Mouse (Mus musculus) midbrain, embryonic 11.5 days (tissue): ENCODE data around the gene Rpap1. TPM values are rescaled to one million over a fixed set of nuclear protein-coding genes. Genes with fewer than 3 reads are reported as not detected.

Experiments
- ATAC-seq: fragments of 200-750 bp; cut with Nextera tagmentation; 2 replicates; pipeline ENCODE4 v1.8.0; 2017; ENCODE audit warnings: moderate TSS enrichment, moderate library complexity; ENCODE audit not compliant: low FRiP score
- DNase-seq: peaks from one replicate; pipeline ENCODE4 v3.0.0; 2015; ENCODE audit warnings: low spot score; ENCODE audit errors: missing footprints
- H3K27ac ChIP-seq: fragments of 300-500 bp; sonication (generic); 2 replicates; pipeline ENCODE4 v1.5.1; 2014; ENCODE audit warnings: low read depth, low read length
- H3K27me3 ChIP-seq: fragments of 300-500 bp; sonication (generic); 2 replicates; pipeline ENCODE4 v1.6.1; 2014; ENCODE audit warnings: mild to moderate bottlenecking, low read length, moderate library complexity, mixed read lengths; ENCODE audit not compliant: control insufficient read depth, insufficient read depth
- H3K36me3 ChIP-seq: fragments of 300-500 bp; sonication (generic); 2 replicates; pipeline ENCODE4 v1.6.1; 2014; ENCODE audit warnings: mild to moderate bottlenecking, low read length, moderate library complexity, mixed read lengths; ENCODE audit not compliant: control insufficient read depth, insufficient read depth
- H3K4me1 ChIP-seq: fragments of 300-500 bp; sonication (generic); 2 replicates; pipeline ENCODE4 v1.6.1; 2014; ENCODE audit warnings: low read length; ENCODE audit not compliant: control insufficient read depth, insufficient read depth
- H3K4me2 ChIP-seq: fragments of 300-500 bp; sonication (generic); 2 replicates; pipeline ENCODE4 v1.6.1; 2014; ENCODE audit warnings: mild to moderate bottlenecking, moderate library complexity
- H3K4me3 ChIP-seq: fragments of 300-500 bp; sonication (generic); 2 replicates; pipeline ENCODE4 v1.5.1; 2014; ENCODE audit warnings: low read depth, low read length
- H3K9ac ChIP-seq: fragments of 300-500 bp; sonication (generic); 2 replicates; pipeline ENCODE4 v1.6.1; 2014; ENCODE audit warnings: low read length
- H3K9me3 ChIP-seq: fragments of 300-500 bp; sonication (generic); 2 replicates; pipeline ENCODE4 v1.6.1; 2016; ENCODE audit warnings: low read length; ENCODE audit not compliant: control insufficient read depth
- WGBS: fragments of 180-500 bp; shearing (Covaris S2); extraction: QIAGEN DNeasy Blood & Tissue Kit; methylation state at CpG from one replicate; pipeline ENCODE4 v1.1.7; 2014; 5-methylcytosine and 5-hydroxymethylcytosine counted together
- polyA plus RNA-seq: library from polyadenylated mRNA; unstranded; fragments of >200 nt; fragmentation: Nextera tagmentation; extraction: Ambion mirVana; gene quantifications from 2 replicates; pipeline ENCODE4 v1.2.1, GENCODE M21; 2014

Gene Rpap1
- polyA plus RNA-seq: 18.2 and 22.8 TPM in 2 replicates

DNA sequence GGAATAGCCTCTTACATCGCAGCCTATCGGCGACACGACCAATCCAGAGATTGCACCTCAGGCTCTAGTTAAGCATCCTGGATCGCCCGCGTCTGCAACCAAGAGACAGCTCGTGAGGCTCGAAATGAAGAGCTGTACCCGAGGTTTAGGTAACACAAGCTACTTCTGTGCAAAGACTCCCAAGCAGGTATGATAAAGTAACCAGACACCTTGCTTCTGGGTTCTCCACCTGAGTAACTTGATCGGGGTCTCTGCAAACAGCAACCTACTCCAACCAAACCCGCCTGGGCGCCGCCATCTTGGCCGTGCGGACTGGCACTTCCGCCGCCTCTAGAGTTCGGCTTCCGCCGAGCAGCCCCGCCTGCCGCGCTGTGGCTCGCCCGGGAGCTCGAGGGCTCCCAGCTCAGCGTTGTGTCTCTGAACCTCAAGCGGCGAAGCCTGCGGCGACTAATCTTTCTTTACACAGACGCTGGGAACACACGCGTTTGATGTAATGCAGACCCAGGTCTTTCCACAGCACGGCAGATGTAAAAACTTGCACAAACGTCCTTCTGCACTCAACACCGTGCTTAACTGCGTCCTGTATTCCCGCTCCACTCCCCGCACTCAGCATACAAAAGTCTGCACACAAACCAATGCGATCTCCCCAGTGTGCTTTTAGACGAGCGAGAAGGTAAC lies at the start of gene Rpap1:
Gene Rpap1, minus strand, starts transcription at position 332 of the 678 bp plus-strand sequence.
- Histone ChIP-seq H3K4me1 (peaks cover 8% of the 10 kb centered on the region), H3K9ac (peak within 1 kb of the TSS; percentile 80), H3K4me2 (peak within 1 kb of the TSS; percentile 76), H3K27me3 (no peaks in the 10 kb centered on the region), H3K9me3 (no peaks in the 10 kb centered on the region), H3K4me3 (peak within 1 kb of the TSS; percentile 68), H3K27ac (peak within 1 kb of the TSS; percentile 64), H3K36me3 (peaks cover under 1% of the 10 kb centered on the region; the same call in 1 of the 2 replicates)
- ATAC-seq (peak; percentile 96), DNase-seq (peak; percentile 98)
- under 1% methylated on average over 44 of the region's 44 CpGs for WGBS

DNA sequence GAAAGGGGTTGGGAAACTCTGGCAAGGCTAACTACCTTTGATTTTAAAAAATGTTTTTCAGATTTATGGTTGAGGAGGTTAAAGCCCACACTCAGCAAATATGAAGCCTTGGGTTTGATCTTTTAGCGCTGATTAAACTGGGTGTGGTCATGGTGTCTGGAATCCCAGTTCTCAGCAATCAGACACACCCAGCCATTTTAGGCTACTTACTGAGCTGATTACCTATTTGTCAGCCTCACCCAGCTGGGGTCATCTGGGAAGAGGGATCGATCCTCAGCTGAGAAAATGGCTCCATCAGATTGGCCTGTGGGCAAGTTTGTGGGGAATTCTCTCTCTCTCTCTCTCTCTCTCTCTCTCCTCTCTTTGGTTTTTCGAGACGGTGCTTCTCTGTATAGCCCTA lies 46.9 kb upstream of the Rpap1 start:
- Histone ChIP-seq H3K4me1 (no peaks in the 10 kb centered on the region), H3K9me3 (no peaks in the 10 kb centered on the region), H3K4me2 (no peak overlapping the region), H3K9ac (no peak overlapping the region), H3K27me3 (no peaks in the 10 kb centered on the region), H3K36me3 (no peaks in the 10 kb centered on the region), H3K27ac (no peak overlapping the region), H3K4me3 (no peak overlapping the region)
- no peak for ATAC-seq
- WGBS: 92% methylated on average over 4 of the region's 4 CpGs
- no peak for DNase-seq

DNA sequence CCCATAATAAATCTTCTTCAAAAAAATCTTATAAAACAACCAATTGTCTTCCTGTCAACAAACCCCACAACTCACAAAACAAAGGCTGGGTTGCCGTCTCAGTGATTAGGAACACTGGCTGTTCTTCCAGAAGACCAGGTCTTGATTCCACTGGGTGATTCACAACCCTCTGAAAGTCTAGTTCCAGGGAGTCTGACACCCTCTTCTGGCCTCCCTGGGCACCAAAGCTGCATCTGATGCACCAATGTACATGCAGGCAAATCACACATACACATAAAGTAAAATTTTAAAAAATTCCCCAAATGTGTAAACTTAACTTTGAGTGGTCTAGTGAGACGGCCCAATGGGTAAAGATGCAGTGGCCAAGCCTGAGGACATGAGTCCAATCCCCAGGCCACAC lies 43.2 kb upstream of the Rpap1 start:
- ATAC-seq (no peak), DNase-seq (no peak)
- Histone ChIP-seq H3K27me3 (no peaks in the 10 kb centered on the region), H3K36me3 (no peaks in the 10 kb centered on the region), H3K9me3 (no peaks in the 10 kb centered on the region), H3K4me2 (no peak overlapping the region), H3K9ac (no peak overlapping the region), H3K4me1 (no peaks in the 10 kb centered on the region), H3K27ac (no peak overlapping the region), H3K4me3 (no peak overlapping the region)
- WGBS: 78% methylated on average over 2 of the region's 2 CpGs

DNA sequence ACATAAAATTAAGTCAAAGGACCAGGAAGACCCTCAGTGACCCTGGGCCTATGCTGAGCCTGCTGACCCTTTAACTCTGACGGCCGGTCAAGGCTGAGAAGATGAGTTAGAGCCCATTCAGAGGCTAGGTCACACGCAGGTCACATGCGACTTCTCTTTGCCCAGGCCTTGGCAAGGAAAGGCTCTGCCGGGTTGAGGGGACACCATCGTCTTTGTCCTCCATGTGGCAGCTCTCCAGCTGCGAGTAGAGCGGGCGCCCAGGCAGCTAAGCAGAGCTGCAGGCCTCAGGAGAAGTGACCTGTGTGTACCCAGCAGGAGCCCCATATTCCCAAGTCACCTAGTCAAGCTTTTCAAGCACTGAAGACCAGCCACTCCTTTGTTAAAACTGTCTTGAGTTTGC lies 33.8 kb upstream of the Rpap1 start:
- Histone ChIP-seq H3K4me2 (no peak overlapping the region), H3K36me3 (no peaks in the 10 kb centered on the region), H3K27ac (no peak overlapping the region), H3K4me1 (no peaks in the 10 kb centered on the region), H3K4me3 (no peak overlapping the region), H3K9ac (no peak overlapping the region), H3K27me3 (no peaks in the 10 kb centered on the region), H3K9me3 (no peaks in the 10 kb centered on the region)
- WGBS: 83% methylated on average over 9 of the region's 9 CpGs
- DNase-seq (no peak), ATAC-seq (no peak)

DNA sequence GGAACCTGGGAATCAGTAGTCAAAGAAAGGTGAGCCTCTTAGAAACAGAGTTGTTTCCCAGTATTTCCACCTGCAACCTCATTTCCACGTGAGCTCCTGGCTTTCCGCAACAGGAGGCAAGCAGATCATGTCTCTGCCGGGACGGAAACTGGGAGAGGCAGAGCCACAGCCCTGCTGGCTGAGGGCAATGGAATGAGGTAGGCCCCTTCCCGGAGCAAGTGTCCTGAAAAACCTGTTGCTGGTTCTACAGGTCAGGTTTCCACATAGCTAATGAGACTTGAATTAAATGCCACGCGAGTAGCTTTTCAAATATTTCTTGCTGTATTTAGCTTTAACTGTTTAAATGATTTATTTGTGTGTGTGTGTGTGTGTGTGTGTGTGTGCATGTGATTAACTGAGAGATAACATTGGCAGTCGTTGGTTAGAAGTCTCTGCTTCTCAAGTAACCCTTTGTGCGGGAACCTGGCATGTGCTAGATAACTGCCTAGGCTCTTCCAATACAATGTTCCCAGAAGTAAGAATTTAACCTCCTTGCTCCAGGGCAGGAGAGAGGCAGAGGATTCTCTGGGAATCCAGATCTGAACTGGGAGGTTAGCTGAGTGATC lies 31.4 kb upstream of the Rpap1 start:
- DNase-seq (no peak), ATAC-seq (no peak)
- Histone ChIP-seq H3K27me3 (no peaks in the 10 kb centered on the region), H3K27ac (no peak overlapping the region), H3K9me3 (no peaks in the 10 kb centered on the region), H3K36me3 (no peaks in the 10 kb centered on the region), H3K4me3 (no peak overlapping the region), H3K9ac (no peak overlapping the region), H3K4me1 (no peaks in the 10 kb centered on the region), H3K4me2 (no peak overlapping the region)
- 64% methylated on average over 9 of the region's 9 CpGs for WGBS

DNA sequence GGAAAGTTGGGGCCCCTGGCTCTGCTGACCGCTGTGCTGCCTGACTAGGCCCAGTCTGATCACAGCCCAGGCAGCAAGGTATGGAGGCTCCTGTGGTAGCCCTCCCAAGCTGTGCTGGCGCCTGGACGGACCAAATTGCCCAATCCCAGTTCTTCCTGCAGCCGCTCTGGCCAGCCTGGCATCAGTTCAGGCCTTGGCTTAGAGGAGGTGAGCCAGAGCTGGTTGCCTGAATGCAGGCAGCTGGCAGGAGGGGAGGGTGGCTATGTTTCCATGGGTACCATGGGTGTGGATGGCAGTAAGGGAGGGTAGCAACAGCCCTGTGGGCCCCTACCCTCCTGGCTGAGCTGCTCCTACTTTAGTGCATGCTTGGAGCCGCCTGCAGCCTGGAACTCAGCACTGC lies 29.7 kb upstream of the Rpap1 start:
- Histone ChIP-seq H3K9ac (no peak overlapping the region), H3K9me3 (no peaks in the 10 kb centered on the region), H3K4me3 (no peak overlapping the region), H3K27me3 (no peaks in the 10 kb centered on the region), H3K4me1 (no peaks in the 10 kb centered on the region), H3K36me3 (no peaks in the 10 kb centered on the region; the same call in 1 of the 2 replicates), H3K4me2 (no peak overlapping the region), H3K27ac (no peak overlapping the region)
- DNase-seq (no peak), ATAC-seq (no peak)
- WGBS: 88% methylated on average over 5 of the region's 5 CpGs

DNA sequence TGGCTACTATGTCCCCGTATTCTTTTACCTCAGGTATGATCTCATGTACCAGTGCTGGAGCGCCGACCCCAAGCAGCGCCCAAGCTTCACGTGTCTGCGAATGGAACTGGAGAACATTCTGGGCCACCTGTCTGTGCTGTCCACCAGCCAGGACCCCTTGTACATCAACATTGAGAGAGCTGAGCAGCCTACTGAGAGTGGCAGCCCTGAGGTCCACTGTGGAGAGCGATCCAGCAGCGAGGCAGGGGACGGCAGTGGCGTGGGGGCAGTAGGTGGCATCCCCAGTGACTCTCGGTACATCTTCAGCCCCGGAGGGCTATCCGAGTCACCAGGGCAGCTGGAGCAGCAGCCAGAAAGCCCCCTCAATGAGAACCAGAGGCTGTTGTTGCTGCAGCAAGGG lies 29.3 kb upstream of the Rpap1 start:
- Histone ChIP-seq H3K36me3 (no peaks in the 10 kb centered on the region; the same call in 1 of the 2 replicates), H3K27ac (no peak overlapping the region), H3K27me3 (no peaks in the 10 kb centered on the region), H3K9me3 (no peaks in the 10 kb centered on the region), H3K4me1 (no peaks in the 10 kb centered on the region), H3K4me3 (no peak overlapping the region), H3K9ac (no peak overlapping the region), H3K4me2 (no peak overlapping the region)
- ATAC-seq (no peak), DNase-seq (no peak)
- 95% methylated on average over 13 of the region's 13 CpGs for WGBS

DNA sequence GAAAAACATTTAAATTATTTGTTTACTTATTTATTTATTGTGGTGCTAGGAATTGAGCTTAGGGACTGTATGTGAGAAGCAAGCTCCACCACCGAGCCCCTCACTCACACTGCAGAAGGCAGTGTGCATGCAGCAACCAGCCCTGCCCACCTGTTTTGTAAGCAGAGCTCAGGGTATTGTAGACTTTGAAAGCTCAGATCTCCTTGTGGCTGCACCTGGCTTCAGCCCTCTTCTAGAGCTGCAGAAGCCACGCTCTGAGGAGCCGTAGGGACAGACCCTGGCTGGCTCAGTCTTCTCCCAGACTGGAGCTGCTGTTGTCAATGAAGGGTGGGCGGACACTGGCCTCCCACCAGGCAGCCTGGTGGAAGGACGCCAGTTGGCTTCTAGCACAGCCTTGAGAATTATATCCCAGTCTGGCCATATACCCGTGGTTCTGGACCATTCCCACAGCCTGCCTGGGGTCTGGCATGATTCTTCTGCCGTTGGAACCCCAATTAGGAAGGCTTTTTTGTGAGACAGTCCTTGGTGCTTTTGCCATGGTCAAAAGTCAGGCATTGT lies 27.1 kb upstream of the Rpap1 start:
- WGBS: 88% methylated on average over 7 of the region's 7 CpGs
- DNase-seq (no peak), ATAC-seq (no peak)
- H3K27me3 ChIP-seq: no peaks in the 10 kb centered on the region
- H3K36me3 ChIP-seq: no peaks in the 10 kb centered on the region; the same call in 1 of the 2 replicates
- no peaks in the 10 kb centered on the region for H3K9me3 ChIP-seq
- H3K4me2 ChIP-seq: no peak overlapping the region
- no peak overlapping the region for H3K9ac ChIP-seq
- no peaks in the 10 kb centered on the region for H3K4me1 ChIP-seq
- H3K4me3 ChIP-seq: no peak overlapping the region
- no peak overlapping the region for H3K27ac ChIP-seq

DNA sequence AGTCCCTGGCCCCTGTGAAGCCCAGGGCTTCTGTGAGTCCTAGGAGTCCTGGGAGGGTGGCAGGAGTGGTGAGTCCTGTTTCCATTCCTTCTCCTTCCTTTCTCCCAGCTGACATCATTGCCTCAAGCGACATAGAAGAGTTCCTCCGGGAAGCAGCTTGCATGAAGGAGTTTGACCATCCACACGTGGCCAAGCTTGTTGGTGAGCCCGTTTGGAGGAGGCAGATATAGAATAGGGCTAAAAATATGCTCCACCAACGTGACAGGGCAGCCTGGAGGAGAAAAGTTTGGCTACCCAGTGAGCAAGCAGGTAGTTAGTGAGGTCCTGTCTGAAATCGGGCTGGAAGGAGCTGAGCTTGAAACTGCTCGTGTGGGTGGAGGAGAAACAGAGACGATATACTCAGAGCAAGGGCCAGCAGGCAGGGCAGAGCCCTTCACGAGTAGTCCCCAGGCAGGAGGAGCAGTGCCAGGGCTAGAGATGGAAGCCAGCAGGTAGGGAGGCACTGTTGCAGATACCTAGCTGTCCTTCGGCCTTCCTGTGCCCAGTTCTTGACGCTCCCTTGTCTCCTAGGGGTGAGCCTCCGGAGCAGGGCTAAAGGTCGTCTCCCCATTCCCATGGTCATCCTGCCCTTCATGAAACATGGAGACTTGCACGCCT lies 24.3 kb upstream of the Rpap1 start:
- DNase-seq (no peak), ATAC-seq (no peak)
- Histone ChIP-seq H3K4me3 (no peak overlapping the region), H3K27ac (no peak overlapping the region), H3K9ac (no peak overlapping the region), H3K9me3 (no peaks in the 10 kb centered on the region), H3K4me1 (no peaks in the 10 kb centered on the region; the same call in 1 of the 2 replicates), H3K4me2 (no peak overlapping the region), H3K36me3 (peaks cover 2% of the 10 kb centered on the region; the same call in 1 of the 2 replicates), H3K27me3 (no peaks in the 10 kb centered on the region)
- WGBS: 89% methylated on average over 14 of the region's 14 CpGs
